Mouse (Mus musculus): ENCODE measurements around the gene D430019H16Rik.

GRCm38 (mm10) chr12:105519851-105520250 is 66.2 kb downstream of the D430019H16Rik start:
- TF ChIP-seq TAL1 (IDR thresholded peaks at IDR 0.05; ENCODE audit: low read length) (no peak), EP300 (IDR thresholded peaks at IDR 0.05; ENCODE audit: low read depth in 1 of 2, low read length in 2 of 2) (no peak), MAX (IDR thresholded peaks at IDR 0.05; ENCODE audit: low read length) (no peak), POLR2A (IDR thresholded peaks at IDR 0.05; ENCODE audit: control insufficient read depth in 1 of 2, insufficient read depth in 1 of 2, low read depth in 1 of 2, low read length in 2 of 2, poor library complexity in 1 of 2) (no peak), POLR2AphosphoS2 (IDR thresholded peaks at IDR 0.05; ENCODE audit: low read length) (no peak), CTCF (IDR thresholded peaks at IDR 0.05 in 2 of 3, conservative IDR thresholded peaks at IDR 0.05 in 1 of 3; ENCODE audit: control insufficient read depth in 1 of 3, insufficient read depth in 1 of 3, low read depth in 2 of 3, low read length in 3 of 3, poor library complexity in 1 of 3, severe bottlenecking in 1 of 3) (no peak)

Measured in MEL (cell line).